Mouse (Mus musculus) cerebellum, adult 18-20 months (tissue): ENCODE results near the gene Myd88.

Experiments used
- DNase-seq, 2 experiments: peaks; one replicate each; pipeline ENCODE4 v3.0.0; 2021

The Myd88 gene

GRCm38 (mm10) chr9:119339558-119340211 lies 1.5 kb downstream of the Myd88 start, which contains the start of gene Acaa1a:
Acaa1a (plus strand) TSS chr9:119339676.
- peak; percentile 55 to 65 for DNase-seq

GRCm38 (mm10) chr9:119339106-119339505 lies 2.1 kb downstream of the Myd88 start:
- no peak for DNase-seq

GRCm38 (mm10) chr9:119338350-119338749 lies 2.9 kb downstream of the Myd88 start:
- DNase-seq = no peak

GRCm38 (mm10) chr9:119337842-119338241 lies 3.4 kb downstream of the Myd88 start:
- no peak for DNase-seq

- DNase-seq = peak; percentile 50 to 62
Observed at GRCm38 (mm10) chr9:119335571-119335970, 5.6 kb downstream of the Myd88 start.

GRCm38 (mm10) chr9:119334834-119335233 lies 6.4 kb downstream of the Myd88 start:
- DNase-seq = no peak

GRCm38 (mm10) chr9:119334324-119334723 lies 6.9 kb downstream of the Myd88 start:
- no peak for DNase-seq

GRCm38 (mm10) chr9:119330186-119330963 lies 10.8 kb downstream of the Myd88 start:
- no peak for DNase-seq

- no peak for DNase-seq
Observed at GRCm38 (mm10) chr9:119328488-119328887, 12.7 kb downstream of the Myd88 start.

- no peak for DNase-seq
Observed at GRCm38 (mm10) chr9:119324130-119324529, 17.1 kb downstream of the Myd88 start.

GRCm38 (mm10) chr9:119323260-119323645 lies 18.0 kb downstream of the Myd88 start:
- no peak for DNase-seq

- peak; percentile 99 for DNase-seq
Observed at GRCm38 (mm10) chr9:119322289-119323259, 18.6 kb downstream of the Myd88 start, which contains the start of gene Oxsr1. Oxsr1 (minus strand) TSS chr9:119322427.

GRCm38 (mm10) chr9:119321392-119322229 lies 19.6 kb downstream of the Myd88 start:
- peak in 1 of 2 experiments; percentile 62 for DNase-seq

GRCm38 (mm10) chr9:119320946-119321345 lies 20.3 kb downstream of the Myd88 start:
- no peak for DNase-seq

- no peak for DNase-seq
Observed at GRCm38 (mm10) chr9:119320446-119320845, 20.8 kb downstream of the Myd88 start.

GRCm38 (mm10) chr9:119318891-119319290 lies 22.3 kb downstream of the Myd88 start:
- no peak for DNase-seq

GRCm38 (mm10) chr9:119313096-119313495 lies 28.1 kb downstream of the Myd88 start:
- peak; percentile 24 for DNase-seq

GRCm38 (mm10) chr9:119309067-119309466 lies 32.1 kb downstream of the Myd88 start:
- DNase-seq = no peak

- no peak for DNase-seq
Observed at GRCm38 (mm10) chr9:119305863-119306262, 35.3 kb downstream of the Myd88 start.

GRCm38 (mm10) chr9:119298563-119298962 lies 42.6 kb downstream of the Myd88 start:
- DNase-seq = no peak

- DNase-seq = no peak
Observed at GRCm38 (mm10) chr9:119297696-119298095, 43.5 kb downstream of the Myd88 start.

GRCm38 (mm10) chr9:119290791-119291190 lies 50.4 kb downstream of the Myd88 start:
- DNase-seq = no peak
